ENCODE assay signal across 17 mouse cellular contexts in the genomic region with DNA sequence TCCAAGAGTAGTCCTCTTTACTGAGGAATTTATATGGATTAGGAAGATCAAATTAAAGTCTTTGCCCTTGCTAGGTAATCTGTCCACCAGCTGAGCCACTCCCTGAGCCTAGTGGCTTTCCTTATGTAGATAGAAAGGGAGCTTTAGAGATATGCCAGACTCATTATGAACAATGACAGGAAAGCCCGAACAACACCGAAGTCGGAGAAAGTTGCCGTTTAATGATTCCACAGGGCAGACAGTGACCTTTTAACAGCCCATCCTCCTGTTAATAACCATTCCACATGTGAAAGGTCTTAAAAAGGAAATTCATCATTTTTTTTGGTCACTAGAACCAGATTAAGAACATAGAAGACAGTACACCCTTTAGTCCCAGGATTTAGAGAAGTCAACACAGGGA.
"Had no signal": no experiment of that assay in that cellular context is flagged by ENCODE, and none has a peak within 500 bp of the region (broad histone marks: within the 10 kb centered on the region; RNA-seq: fewer than 3 reads in every experiment).

No protein-coding gene starts in this region.

- DNase-seq: cerebellum, adult 18-20 months; cerebellum, adult 2 months; cerebellum, adult 8-10 months; cerebellum, adult 9-10 months; cerebellum, adult 9-11 months; cerebellum, postnatal 10 days; cerebellum, postnatal 14 days; cerebellum, postnatal 25 days; cerebellum, postnatal 36 days; embryo, embryonic 11 days; forebrain, postnatal 0 days; gastrocnemius, adult 2 months; gastrocnemius, postnatal 10 days; gastrocnemius, postnatal 14 days; gastrocnemius, postnatal 25 days; gastrocnemius, postnatal 36 days; heart, adult 18-20 months had no signal
